Mouse (Mus musculus) heart, adult 10 weeks (tissue): ENCODE measurements around the gene Lztr1. TPM values are rescaled to one million over a fixed set of nuclear protein-coding genes. Genes with fewer than 3 reads are reported as not detected.

Source experiments
- polyA plus RNA-seq: library from polyadenylated mRNA; stranded (reverse); fragments of 350-450 nt; fragmentation: Illumina TruSeq; extraction: RNeasy Lipid Tissue Mini Kit (QIAGEN cat#74804); gene quantifications from one replicate; pipeline ENCODE4 v1.2.3, GENCODE M21; 2014; ENCODE audit warnings: low read depth, low replicate concordance

Gene Lztr1
- 38.3 TPM for polyA plus RNA-seq

GRCm38 (mm10) chr16:17508546-17509239 lies at the start of gene Lztr1:
Gene Lztr1 (plus strand): TSS chr16:17508688.

DNA sequence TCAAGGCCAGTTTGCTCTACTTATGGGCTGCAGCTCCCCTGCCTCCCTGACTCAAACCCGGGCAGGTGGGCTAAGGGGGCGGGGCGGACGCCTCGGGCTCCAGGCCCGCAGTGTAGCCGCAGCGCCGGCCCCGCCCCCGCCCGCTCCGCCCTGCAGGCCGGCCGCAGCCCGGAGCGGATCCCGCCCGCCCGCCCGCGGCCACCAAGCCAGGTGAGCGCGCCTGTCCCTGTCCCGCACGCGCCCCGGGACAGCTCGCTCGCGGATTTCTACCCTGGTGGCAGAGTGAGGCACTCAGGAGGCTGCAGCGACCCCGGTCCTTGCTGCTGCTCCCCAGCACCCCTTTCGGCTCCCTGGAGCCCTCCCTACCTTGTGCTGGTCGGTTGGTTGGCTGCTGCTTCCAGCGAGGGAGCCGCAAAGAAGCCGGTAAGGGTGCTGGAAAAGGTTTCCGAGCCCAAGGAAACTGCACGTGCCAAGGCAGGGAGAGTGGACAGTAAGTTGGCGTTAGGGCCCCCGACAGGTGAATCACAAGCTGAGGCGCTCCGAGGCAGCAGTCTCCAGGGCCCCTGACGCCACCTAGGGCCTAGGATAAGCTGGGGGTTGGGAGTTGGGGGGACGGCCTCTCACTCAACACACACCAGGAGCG lies 18.9 kb upstream of the Lztr1 start, which contains the start of gene Aifm3:
TSS of gene Aifm3 (plus strand) at position 143 of the 643 bp plus-strand sequence.

DNA sequence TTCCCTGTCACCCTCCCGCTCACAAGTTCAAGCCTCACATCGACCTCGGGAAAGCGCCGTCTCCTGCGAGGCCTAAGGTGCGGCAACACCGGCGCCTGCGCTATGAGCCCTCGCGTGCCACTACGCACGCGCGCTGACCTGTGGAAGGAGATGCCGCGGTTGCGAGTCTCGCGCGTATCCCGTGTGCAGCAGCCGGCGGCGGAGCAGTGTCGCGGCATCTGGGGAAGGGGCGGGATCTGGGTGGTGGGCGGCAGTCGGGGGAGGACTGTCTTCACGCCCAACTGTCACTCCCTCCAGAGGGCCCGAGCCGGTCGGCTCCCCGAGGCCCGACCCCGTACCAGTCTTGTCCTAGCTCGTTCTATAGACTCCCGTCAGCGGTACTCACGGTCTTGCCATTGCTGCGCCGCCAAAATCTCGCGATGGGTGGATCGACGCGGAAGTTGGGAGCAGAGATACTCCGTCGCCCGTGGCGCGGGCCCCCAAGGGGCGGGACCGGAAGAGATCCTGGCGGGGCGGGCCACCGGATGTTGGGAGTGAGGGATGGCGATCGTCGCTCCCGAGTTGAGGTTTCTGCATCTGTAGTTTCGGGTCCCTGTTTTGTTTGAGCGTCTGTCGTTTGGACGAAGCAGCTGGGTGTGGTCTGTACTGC lies 22.3 kb downstream of the Lztr1 start, which contains the start of gene Thap7:
TSS of gene Thap7 (minus strand) at position 497 of the 649 bp plus-strand sequence.

GRCm38 (mm10) chr16:17561128-17561750 lies 52.8 kb downstream of the Lztr1 start, which contains the start of gene Lrrc74b:
Gene Lrrc74b (minus strand): TSS chr16:17561247.

GRCm38 (mm10) chr16:17561751-17562208 lies 53.3 kb downstream of the Lztr1 start, which contains the start of gene P2rx6:
Gene P2rx6 (plus strand): TSS chr16:17561885.

Other genes with a start within 250 kb of the Lztr1 start
- 4.1 TPM for gene Tmem191c, start 232.6 kb upstream of the Lztr1 start, polyA plus RNA-seq
- 0.42 TPM for gene Serpind1, start 177.3 kb upstream of the Lztr1 start, polyA plus RNA-seq
- 20.0 TPM for gene Snap29, start 102.7 kb upstream of the Lztr1 start, polyA plus RNA-seq
- 62.0 TPM for gene Pi4ka, start 102.4 kb upstream of the Lztr1 start, polyA plus RNA-seq
- 20.1 TPM for gene Crkl, start 56.7 kb upstream of the Lztr1 start, polyA plus RNA-seq
- not detected for gene Aifm3, start 19.1 kb upstream of the Lztr1 start, polyA plus RNA-seq
- gene Thap7, start 22.4 kb downstream of the Lztr1 start, polyA plus RNA-seq: 15.2 TPM
- gene Lrrc74b, start 52.6 kb downstream of the Lztr1 start, polyA plus RNA-seq: not detected
- 2.9 TPM for gene P2rx6, start 53.2 kb downstream of the Lztr1 start, polyA plus RNA-seq
- gene Slc7a4, start 74.5 kb downstream of the Lztr1 start, polyA plus RNA-seq: 2.7 TPM
- gene Smpd4, start 110.7 kb downstream of the Lztr1 start, polyA plus RNA-seq: 16.5 TPM
- gene Ccdc74a, start 137.8 kb downstream of the Lztr1 start, polyA plus RNA-seq: 0.60 TPM
- gene Med15, start 224.2 kb downstream of the Lztr1 start, polyA plus RNA-seq: 26.7 TPM